Mouse (Mus musculus) myocyte (in vitro differentiated cells): ENCODE results near the gene Tmc8.

Source experiments
- CEBPB ChIP-seq: IDR thresholded peaks from 2 replicates; pipeline ENCODE4 v1.6.1; 2011; ENCODE audit warnings: mild to moderate bottlenecking, moderate library complexity; ENCODE audit not compliant: poor library complexity, insufficient read depth, severe bottlenecking
- E2F4 ChIP-seq: IDR thresholded peaks from one replicate; pipeline ENCODE4 v1.6.1; 2011; ENCODE audit warnings: mild to moderate bottlenecking, control low read depth, moderate library complexity; ENCODE audit not compliant: insufficient read depth
- MAX ChIP-seq: IDR thresholded peaks from one replicate; pipeline ENCODE4 v1.6.1; 2011; ENCODE audit warnings: low read depth, mild to moderate bottlenecking, control low read depth
- MYOD1 ChIP-seq, 3 experiments: IDR thresholded peaks; one replicate each; pipeline ENCODE4 v1.6.1; 2011; ENCODE audit warnings: control low read depth in 2 of 3, low read depth in 2 of 3, mild to moderate bottlenecking in 2 of 3, moderate library complexity in 1 of 3; ENCODE audit not compliant: insufficient read length in 2 of 3, control insufficient read depth in 1 of 3
- MYOG ChIP-seq, 3 experiments: IDR thresholded peaks; one replicate each; pipeline ENCODE4 v1.6.1; 2011; ENCODE audit warnings: control low read depth in 2 of 3, low read depth in 2 of 3, mild to moderate bottlenecking in 2 of 3; ENCODE audit not compliant: insufficient read length in 2 of 3, control insufficient read depth in 1 of 3, insufficient read depth in 1 of 3
- POLR2A ChIP-seq: IDR thresholded peaks from one replicate; pipeline ENCODE4 v1.6.1; 2011; ENCODE audit warnings: low read depth, mild to moderate bottlenecking, control low read depth, moderate library complexity; ENCODE audit not compliant: insufficient read length
- POLR2AphosphoS2 ChIP-seq: IDR thresholded peaks from one replicate; pipeline ENCODE4 v1.6.1; 2011; ENCODE audit warnings: low read depth, control low read depth; ENCODE audit not compliant: insufficient read length
- TCF12 ChIP-seq: IDR thresholded peaks from one replicate; pipeline ENCODE4 v1.6.1; 2011; ENCODE audit warnings: mild to moderate bottlenecking, control low read depth; ENCODE audit not compliant: poor library complexity, insufficient read depth, severe bottlenecking
- TCF3 ChIP-seq: IDR thresholded peaks from one replicate; pipeline ENCODE4 v1.6.1; 2011; ENCODE audit warnings: low read depth, control low read depth; ENCODE audit not compliant: insufficient read length
- USF1 ChIP-seq: IDR thresholded peaks from one replicate; pipeline ENCODE4 v1.6.1; 2011; ENCODE audit warnings: low read depth, mild to moderate bottlenecking, control low read depth, moderate library complexity

DNA sequence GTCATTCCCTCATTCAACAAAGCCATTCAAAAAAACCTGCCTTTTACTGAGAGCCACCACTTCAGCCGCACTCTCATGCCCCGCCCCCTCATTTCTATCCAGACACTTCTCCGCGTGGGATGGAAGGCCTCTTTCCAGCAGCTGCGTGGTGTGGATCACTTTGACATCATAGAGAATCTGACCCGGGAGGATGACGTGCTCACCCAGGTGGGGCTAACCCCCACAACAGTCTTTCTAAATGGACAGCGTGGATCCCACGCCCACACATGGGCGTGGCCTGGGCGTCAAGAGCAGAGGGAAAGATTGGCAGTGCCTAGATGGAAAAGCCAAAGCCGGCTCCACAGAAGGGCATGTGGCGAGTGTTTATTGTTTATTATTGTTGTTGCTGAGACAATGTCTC, 54.4 kb downstream of the Tmc8 start:
- TF ChIP-seq MAX (no peak), POLR2A (no peak), MYOD1 (IDR thresholded peaks at IDR 0.05; ENCODE audit: control insufficient read depth in 1 of 3, insufficient read length in 2 of 3, low read depth in 2 of 3) (no peak), E2F4 (no peak), MYOG (IDR thresholded peaks at IDR 0.05; ENCODE audit: control insufficient read depth in 1 of 3, insufficient read depth in 1 of 3, insufficient read length in 2 of 3, low read depth in 2 of 3) (no peak), USF1 (no peak), TCF12 (no peak), POLR2AphosphoS2 (no peak), CEBPB (no peak), TCF3 (no peak)
